Mouse (Mus musculus) cerebellum, adult 11 months (tissue): ENCODE measurements around the gene Tmem221.

ENCODE experiments used
- DNase-seq: peaks from one replicate; pipeline ENCODE4 v3.0.0; 2022

Gene Tmem221

DNA sequence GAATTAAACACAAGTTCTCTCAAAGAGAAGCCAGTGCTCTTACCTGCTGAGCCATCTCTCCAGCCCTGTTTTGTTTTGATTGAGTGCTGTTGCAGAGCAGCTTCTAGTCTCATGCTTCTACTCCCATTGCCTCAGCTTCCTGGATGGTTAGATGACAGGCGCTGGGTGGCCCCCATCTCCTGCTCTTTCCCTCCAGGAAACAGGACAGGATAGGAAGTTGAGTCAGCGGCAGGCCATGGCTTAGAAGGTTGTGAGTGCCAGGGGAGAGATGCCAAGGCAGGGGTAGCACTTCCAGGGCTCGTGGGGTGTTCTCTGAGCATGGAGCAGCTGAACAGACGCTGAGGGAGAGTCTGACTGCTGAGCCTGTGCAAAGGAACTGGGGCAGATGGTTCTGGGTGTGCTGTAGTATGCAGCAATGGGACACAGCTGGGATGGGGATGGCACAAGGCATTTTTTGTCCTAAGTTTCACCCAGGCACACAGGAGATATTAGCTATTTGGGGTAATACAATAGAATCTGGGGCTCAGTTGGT, 19.3 kb upstream of the Tmem221 start:
- no peak for DNase-seq

DNA sequence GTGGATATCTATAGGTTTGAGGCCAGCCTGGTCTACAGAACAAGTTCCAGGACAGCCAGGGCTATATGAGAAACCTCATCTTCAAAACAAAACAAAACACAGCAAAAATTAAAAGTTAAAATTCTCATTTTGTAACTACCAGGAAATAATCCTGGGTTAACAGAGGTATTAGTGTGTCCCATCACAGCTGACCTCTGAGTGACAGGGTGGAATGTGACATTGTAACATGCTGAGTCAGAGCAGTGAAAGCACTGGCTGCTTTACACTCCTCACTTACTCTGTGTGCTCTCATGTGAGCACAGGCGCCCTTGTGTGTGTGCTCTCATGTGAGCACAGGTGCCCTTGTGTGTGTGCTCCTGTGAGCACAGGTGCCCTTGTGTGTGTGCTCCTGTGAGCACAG, 16.3 kb upstream of the Tmem221 start:
- DNase-seq: no peak

DNA sequence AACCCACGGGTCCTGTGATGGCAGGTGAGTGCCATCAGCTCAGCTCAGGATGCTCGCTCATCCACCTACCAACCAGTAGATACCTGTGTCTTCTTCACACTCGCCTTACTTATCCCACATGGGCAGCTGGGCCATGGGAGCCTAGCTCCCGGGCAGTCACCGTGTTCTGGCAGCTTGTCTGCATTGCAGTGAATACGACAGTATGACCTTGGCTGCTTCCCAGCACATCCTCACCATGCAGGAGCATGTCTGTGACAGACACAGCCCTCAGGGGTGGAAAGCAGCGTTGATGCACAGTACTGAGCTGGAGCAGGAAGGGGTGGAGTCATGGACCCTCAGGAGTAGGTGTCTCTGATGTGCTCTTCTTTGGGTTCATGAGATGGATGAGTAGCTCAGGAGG, 15.8 kb upstream of the Tmem221 start:
- no peak for DNase-seq

DNA sequence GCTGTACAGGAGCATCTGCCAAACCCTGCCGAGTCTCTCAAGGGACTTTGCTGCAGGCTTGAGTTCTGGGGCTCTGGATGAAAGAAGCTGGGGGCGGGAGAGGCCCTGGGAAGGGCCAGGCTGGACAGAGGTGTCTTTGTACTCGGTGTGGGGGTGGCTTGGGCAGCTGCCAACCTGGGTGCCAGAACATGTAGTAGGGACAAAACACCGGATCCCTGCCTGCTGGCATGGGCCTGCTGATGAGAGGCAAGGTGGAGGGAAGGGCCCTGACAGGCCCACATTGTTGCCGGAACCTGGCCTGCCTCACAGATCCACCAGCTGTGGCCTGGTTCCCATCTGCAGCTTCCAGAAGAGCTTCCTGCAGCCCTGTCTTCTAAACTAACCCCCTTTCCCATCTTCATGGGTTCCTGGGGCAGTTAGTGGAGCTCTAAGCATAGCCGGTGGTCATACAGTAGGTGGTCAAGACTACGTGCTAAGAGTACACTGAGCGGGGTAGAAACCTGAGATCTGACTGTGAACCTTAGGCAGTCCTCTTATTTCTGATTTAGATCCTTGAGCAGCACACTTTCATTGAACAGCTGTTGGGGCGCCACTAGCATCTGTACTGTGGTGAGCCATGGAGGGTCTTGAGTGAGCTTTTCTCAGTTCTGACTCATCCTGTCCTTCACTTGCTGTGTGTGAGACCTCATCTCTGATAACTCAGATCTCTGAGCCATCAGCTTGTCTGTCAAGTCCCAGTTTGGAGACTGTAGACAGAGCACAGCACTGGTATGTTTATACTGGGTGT, 14.4 kb upstream of the Tmem221 start:
- DNase-seq: peak; percentile 64

DNA sequence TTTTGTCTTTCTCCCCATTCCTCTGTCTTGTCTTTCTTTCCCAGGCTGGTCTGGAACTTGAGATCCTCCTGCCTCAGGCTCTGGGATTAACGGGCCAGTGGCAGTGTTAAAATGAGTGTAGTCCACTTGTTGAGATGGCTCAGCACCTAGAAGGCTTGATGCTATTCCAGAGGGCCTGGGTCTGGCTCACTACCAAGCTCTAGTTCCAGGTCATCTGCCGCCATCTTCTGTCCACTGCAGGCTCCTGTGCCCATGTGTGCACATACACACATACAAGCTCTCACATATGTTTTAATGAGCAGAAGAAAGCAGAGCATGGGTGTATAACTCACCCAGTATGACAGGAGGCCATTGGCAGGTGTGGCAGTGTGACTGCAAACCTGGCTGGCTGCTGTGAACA, 13.4 kb upstream of the Tmem221 start:
- DNase-seq: no peak

DNA sequence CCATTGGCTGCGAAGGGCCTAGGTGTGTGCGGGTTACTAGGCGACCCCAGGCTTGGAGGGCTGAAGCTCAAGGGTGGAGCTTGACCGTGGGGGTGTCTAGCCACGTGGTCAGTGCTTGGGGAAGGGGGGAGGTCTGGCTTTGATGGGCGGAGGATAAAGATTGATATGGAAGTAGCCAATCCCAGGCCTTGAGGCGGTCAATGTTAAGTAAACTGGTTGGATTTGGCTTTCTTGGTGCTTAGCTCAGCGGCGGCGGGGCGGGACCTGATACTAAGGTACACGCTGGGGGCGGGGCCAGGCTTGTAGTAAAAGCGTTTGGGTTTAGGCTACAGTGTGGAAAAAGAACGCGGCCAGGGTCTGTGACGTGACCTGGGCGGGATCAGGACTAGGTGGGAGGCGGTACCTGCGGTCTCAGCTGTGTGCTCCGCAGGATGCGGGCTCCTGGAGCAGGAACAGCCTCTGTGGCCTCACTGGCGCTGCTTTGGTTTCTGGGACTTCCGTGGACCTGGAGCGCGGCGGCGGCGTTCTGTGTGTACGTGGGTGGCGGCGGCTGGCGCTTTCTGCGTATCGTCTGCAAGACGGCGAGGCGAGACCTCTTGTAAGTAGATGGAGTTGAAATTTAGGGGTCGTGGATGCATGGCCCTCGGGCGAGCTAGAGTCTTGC, 11.8 kb upstream of the Tmem221 start:
- peak; percentile 97 for DNase-seq

DNA sequence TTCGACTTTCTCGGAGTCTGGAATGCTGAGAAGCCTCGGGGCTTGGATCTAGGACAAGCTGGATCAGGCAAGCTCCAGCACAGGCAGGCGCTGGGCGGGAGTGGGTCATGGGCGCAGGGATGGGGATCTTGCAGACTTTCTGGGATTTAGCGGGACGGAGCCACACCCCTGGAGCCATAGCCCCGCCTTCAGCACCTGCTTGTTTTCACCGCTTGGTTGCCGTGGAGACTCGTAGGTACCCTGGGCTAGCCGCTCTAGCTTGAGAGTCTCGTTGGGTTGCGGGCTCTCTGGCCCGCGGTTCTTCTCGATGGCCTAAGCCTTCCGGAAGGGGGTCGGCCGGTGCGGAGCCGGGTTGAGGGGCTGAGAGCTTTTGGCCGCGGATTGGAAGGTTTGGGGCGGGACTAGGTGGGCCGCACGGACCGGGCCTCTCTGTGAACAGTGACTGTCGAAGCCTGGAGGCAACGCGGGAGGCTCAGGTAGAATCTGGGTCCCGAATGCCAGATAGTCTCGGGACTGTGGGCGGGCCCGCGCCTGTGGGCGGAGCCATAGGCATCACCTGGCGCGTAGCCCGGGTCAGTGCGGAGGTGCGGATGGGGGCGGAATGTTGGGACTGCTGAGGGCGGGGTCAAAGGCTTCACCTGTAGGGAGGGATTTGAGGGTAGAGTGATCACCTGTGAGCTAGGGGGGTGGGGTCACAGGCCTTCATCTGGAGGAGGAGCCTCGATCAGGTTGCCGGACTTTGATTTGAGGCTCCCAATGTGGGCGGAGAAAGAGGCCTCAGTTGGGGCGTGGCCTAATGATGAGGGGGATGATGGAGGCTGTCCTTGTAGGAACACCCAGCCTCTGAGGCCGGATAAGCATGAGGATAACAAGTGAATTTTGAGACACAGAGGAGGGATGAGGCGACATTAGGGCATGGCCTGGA, 11.0 kb upstream of the Tmem221 start:
- peak; percentile 96 for DNase-seq

DNA sequence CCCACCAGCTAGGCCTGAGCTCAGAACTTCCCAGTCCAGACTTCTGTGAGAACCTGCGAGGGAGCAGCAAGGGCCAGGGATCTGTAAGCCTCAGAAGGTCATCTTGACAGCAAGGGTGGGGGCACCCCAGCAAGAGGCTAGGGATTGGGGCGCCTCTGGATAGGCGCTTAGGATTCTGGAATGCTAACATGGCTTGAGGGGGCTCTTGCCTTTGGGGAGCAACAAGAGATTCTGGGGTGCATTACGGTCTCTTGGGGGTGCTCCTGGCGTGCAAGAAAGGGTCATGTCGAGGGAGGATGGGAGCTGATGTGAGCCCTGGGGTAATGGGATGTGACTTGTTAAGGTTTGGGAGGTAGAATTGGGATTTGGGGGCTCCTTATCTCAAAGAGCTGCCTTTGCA, 10.3 kb upstream of the Tmem221 start:
- peak; percentile 51 for DNase-seq

DNA sequence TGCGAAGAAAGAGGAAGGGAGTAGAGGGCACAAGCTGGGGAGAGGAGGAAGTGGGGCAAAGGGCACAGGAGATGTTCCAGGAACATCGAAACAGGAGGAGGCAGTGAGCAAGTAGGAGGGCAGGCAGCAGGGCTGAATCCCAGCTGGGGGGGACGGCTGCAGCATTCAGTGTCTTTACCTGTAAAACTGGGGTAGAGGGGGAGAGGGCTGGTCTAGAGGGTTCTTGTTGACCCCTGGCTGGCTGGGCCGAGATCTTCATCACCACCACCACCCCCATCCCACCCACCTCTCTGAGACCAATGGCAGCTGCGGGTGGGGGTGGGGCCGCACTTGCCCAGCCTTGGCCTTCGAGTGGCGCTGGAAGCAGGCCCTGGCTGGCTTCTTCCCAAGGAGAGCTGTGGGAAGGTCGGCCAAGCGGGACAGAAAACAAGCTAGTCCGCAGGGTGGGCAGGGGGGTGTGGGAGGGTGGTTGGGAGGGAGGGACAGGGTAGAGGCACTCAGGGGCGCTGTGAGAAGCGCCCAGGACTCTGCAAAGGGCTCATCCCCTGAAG, 9.8 kb upstream of the Tmem221 start, which contains the start of gene Slc27a1:
TSS of gene Slc27a1 (plus strand) at position 496 of the 551 bp plus-strand sequence.
- DNase-seq: peak; percentile 63

DNA sequence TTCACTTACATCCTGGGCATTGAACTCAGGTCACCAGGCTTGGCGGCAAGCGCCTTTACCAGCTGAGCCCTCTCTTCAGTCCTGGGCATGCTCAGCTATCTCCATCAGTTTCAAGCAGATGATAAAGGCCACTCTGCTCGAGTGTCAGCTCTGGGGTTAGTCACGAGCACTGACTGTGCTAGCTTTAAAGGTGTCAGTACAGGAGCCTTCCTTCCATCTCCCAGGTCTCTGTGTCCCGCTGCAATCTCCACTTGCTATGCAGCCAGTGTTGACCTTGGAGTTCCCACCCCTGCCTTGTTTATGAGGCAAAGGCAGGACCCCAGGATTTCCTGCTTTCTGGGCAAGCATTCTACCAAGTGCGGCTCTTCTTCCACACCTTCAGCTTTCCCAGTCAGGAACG, 8.9 kb upstream of the Tmem221 start:
- no peak for DNase-seq

DNA sequence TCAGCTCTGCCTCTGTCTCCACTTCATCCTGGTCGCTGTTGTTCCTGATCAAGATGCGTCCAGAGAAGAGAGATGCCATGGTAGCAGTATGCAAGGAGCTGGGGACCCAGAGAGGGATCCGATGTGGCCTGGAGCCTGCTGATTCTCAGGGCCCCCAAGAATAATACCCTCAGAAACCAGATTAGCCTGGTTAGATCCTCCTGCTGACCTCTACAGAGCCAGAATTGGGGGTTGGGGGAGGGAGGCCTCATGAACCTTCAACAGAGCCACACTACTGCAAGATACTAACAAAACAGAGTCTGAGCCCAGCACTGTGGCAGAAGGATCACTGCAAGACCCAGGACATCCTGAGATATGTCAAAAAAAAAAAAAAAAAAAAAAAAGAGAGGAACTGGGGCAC, 7.8 kb upstream of the Tmem221 start, which contains the start of gene Nxnl1:
TSS of gene Nxnl1 (minus strand) at position 101 of the 400 bp plus-strand sequence.
- DNase-seq: no peak

DNA sequence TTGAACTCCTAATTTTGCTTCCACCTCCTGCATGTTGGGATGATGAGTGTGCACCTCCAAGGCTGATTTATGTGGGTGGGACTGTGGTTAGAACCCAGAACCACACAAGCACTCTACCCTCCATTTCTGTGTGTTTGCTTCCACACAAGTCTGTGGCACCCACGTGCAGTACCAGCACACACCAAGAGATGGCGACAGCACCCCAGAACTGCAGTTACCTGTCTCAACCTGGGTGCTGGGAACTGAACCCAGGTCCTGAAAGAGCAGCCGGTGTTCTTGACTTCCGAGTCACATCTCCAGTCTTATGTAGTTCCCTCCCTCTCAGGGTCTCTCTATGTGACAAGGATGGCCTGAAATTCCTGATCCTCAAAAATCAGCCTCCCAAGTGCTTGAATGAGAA, 5.3 kb upstream of the Tmem221 start:
- no peak for DNase-seq

DNA sequence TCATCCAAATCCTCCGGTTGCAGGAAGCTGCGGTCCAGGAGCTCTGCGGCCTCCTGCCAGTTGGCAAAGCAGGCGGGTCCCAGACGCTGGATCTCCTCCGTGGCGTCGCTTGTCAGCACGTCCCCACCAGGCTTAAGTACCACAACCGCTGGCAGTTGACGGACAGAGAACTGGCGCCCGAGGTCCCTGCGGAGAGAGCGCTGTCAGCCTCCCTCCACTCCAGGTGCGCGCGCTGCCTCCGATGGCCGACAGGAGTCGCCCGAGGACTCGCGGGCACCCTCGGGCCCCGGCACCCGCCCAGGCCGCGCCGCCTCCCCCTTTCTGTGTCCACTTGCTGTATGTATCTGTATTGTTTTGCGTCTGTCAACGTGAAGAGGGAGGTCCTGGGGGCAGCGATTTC, 4.1 kb upstream of the Tmem221 start:
- DNase-seq: peak; percentile 79

DNA sequence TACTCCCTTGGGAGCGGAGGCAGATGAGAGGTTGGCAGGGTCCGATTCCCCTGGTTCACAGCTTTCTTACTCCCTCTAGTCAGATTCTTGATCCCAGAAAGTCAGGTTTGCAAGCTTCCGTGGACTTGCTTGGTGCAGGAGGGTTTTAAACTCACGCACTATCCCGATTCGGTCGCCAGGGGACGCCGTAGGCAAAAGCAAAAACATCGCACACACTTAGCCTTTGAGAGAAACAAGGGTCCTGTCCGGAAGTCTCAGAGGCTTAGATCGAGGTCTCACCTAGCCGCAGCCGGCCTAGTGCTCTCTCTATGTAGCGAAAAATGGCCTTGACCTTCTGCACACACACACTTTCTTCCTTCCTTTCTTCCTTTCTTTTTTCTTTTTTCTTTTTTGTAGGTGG, 2.7 kb upstream of the Tmem221 start:
- no peak for DNase-seq

DNA sequence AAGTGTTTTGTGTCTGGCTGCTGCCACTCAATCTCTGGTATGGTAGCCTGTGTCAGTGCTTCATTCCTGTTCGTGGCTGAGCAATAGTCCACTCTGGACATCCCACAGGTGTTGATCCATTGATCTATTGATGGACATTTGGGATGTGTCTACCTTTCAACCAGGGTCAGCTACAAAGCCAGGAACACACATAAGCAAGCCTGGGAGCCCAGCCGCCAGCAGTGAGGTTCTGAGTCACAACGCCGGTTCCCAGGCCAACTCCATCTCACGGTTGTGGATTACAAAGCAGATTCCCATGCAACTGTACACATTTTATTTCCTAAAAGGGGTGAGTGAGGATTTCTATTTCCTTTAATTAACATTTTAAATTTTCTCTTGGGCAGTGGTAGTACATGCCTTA, 2.1 kb upstream of the Tmem221 start:
- DNase-seq: no peak

DNA sequence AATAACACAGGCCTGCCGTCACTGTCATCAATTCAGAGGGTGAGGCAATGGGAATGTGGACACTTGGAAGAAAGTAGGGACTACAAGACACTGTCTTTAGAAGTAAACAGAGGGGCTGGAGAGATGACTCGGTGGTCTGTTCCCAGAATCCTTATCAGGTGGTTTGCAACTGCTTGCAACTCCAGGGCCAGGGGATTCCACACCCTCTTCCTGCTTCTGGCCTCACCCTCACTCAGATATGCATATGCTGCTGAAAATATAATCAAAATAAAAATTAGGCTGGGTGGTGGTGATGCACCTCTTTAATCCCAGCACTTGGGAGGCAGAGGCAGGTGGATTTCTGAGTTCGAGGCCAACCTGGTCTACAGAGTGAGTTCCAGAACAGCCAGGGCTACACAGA, 1.4 kb upstream of the Tmem221 start:
- no peak for DNase-seq

DNA sequence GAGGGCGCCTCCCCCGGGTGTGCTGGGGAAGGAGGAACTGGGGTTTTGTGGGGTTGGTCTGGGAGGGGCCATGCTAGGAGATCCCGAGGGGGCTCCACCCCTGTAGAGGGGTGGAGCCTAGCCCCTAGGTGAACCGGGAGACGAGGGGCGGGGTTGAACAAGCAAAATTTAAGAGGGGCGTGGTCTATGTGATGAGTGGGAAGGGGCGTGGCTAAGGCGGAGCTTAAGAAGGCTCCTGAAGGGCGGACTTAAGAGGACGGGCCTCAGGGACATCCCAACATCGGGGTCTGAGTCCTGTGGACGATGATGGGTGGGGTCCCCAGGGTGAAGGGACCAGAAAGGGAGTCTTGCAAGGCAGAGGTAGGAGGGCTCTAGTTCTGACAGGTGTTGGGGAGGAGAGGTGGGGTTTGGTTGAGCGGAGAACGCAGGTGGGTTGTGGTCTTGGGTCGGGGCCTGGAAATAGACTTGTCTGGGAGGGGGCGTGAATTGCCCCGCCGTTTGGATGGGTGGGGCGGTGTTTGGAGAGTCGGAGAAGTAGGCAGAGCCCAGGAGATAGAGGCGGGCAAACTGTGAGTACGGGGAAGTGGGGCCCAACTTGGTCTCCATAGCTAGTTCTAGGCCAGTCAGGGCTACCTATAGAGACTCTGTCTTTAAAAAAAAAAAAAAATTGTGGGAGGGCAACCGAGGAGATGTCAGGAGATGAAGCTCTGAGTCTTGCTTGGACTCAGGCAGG, 453 bp upstream of the Tmem221 start:
- DNase-seq: no peak

DNA sequence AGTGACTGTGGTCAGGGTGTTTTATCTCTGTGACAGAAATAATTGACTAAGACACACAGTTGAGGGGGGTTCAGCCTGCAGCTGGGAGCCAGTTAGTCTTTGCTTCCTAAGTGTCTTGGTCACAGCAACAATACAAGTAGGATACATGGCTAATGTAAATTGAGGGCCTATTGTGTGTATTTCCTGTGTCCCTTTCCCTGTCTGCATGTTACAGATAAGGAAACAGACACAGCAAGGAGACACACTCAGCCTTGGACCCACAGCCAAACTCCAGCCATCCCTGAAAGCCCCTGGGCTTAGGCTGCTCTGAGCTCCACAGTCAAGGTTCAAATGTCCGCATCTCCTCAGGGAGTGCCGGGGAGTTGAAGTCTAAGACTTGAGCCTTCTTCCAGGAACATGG, 4.0 kb downstream of the Tmem221 start:
- DNase-seq: no peak

DNA sequence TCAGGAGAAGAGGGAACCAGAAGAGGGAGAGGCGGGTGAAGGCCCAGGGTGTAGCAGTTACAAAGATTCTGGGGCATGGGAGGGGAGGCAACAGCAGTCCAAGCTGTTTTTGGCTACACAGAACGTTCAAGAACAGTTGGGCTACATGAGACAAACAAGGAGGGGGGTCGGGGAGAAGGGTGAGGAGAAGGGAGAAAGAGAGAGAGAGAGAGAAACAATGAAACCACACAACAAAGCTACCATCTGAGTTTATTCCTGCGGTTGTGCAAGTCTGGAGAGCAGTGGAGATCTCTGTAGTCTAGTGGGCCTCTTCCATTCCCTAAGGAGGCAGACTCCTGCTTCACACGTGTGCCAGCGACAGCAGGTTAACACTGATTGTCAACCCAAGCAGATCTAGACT, 4.7 kb downstream of the Tmem221 start:
- DNase-seq: no peak

DNA sequence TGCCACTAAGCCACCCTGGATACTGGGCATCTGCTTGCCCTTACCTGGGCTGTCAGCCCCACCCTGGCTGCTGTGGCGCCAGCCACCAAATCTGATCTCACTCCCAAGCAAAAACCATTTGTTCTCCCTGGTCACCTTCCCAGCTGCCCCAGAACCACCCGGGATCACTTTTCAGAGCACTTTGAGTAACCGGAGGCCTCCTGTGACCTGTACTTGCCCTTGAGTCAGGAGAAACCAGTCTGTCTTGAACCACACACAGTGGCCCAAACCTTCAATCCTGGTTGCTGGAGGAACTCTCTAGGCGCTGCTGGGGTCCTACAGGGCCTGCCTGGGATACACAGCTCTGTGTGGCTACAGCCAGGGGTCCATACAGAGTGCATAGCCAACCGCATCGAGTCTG, 5.9 kb downstream of the Tmem221 start:
- DNase-seq: no peak

DNA sequence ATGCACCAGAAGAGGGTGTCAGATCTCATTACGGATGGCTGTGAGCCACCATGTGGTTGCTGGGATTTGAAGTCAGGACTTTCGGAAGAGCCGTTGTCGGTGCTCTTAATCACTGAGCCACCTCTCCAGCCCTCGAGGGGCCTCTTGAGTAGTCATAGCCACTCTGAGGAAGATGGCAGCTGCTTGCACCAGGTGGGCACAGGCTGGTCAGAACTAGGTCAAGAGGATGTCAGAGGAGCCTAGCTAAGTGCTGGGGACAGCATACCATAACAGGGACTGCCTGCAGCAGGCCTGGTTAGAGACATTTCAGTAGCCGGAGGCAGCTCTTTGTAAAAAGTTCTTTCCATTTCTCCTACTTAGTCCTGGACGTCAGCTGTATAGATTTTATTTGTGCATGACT, 7.9 kb downstream of the Tmem221 start:
- no peak for DNase-seq

DNA sequence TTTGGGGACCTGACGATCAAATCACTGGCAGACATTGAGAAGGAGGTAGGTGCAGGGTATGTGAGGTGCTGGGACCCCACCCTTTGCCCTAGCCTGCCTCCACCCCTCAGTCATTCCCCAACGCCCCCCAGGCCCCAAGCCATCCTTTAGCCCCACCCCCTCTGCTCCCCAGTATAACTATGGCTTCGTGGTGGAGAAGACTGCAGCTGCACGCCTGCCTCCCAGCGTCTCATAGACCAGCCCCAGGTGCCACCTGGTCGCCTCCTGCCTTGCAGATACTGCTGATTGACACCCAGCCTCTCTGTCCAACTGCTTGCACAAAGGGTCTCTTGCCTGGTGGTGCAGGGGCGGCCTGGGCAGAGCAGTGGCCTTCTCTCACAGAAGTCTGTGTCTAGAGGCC, 11.1 kb downstream of the Tmem221 start:
- DNase-seq: no peak
